Mouse (Mus musculus) thymus, adult 2 months (tissue): ENCODE results near the gene Ppbp.

Experiments
- CTCF ChIP-seq: fragments of 200-500 bp; IDR thresholded peaks from 2 replicates; pipeline ENCODE4 v1.5.1; 2012; ENCODE audit warnings: mild to moderate bottlenecking, control low read depth, low read length, moderate library complexity, borderline replicate concordance; ENCODE audit not compliant: control insufficient read depth, poor library complexity, insufficient read depth; ENCODE audit errors: extremely low read depth
- POLR2A ChIP-seq: fragments of 200-500 bp; IDR thresholded peaks from 2 replicates; pipeline ENCODE4 v1.6.1; 2012; ENCODE audit warnings: mild to moderate bottlenecking, low read length, control low read depth, moderate library complexity; ENCODE audit not compliant: control insufficient read depth, poor library complexity, insufficient read depth; ENCODE audit errors: extremely low read depth

- TF ChIP-seq POLR2A: no peak
- no peak for TF ChIP-seq CTCF
Observed at GRCm38 (mm10) chr5:90775562-90775961, 7.2 kb downstream of the Ppbp start.
